Mouse (Mus musculus) kidney, postnatal 0 days (tissue): Measurements from ENCODE around the gene Kcnd1. TPM values are rescaled to one million over a fixed set of nuclear protein-coding genes. Genes with fewer than 3 reads are reported as not detected.
A peak's percentile ranks its signal among the peaks of the same experiment; 100 is the strongest.

Experiments used
- ATAC-seq: fragments of 200-750 bp; cut with Nextera tagmentation; replicated peaks from 2 replicates; pipeline ENCODE4 v1.8.0; 2017; ENCODE audit warnings: low read depth, moderate number of reproducible peaks, moderate TSS enrichment, moderate library complexity; ENCODE audit not compliant: low FRiP score
- DNase-seq: peaks from one replicate; pipeline ENCODE4 v3.0.0-alpha.2; 2016; ENCODE audit warnings: low spot score
- H3K27ac ChIP-seq: fragments of 300-500 bp; sonication (generic); 2 replicates; pipeline ENCODE4 v1.5.1; 2014; ENCODE audit warnings: mild to moderate bottlenecking
- H3K27me3 ChIP-seq: fragments of 300-500 bp; sonication (generic); 2 replicates; pipeline ENCODE4 v1.6.1; 2014; ENCODE audit warnings: low read length, mixed read lengths; ENCODE audit not compliant: insufficient read depth
- H3K36me3 ChIP-seq: fragments of 300-500 bp; sonication (generic); 2 replicates; pipeline ENCODE4 v1.6.1; 2014; ENCODE audit warnings: low read length, mixed read lengths; ENCODE audit not compliant: insufficient read depth
- H3K4me1 ChIP-seq: fragments of 300-500 bp; sonication (generic); replicated peaks from 2 replicates; pipeline ENCODE4 v1.6.1; 2014; ENCODE audit warnings: antibody characterized with exemption, low read length, mixed read lengths; ENCODE audit not compliant: insufficient read depth
- H3K4me2 ChIP-seq: fragments of 300-500 bp; sonication (generic); 2 replicates; pipeline ENCODE4 v1.6.1; 2014; ENCODE audit warnings: mild to moderate bottlenecking, low read length, moderate library complexity, mixed read lengths
- H3K4me3 ChIP-seq: fragments of 300-500 bp; sonication (generic); replicated peaks from 2 replicates; pipeline ENCODE4 v1.5.1; 2014; ENCODE audit warnings: low read depth, low read length
- H3K9ac ChIP-seq: fragments of 300-500 bp; sonication (generic); 2 replicates; pipeline ENCODE4 v1.6.1; 2014; ENCODE audit warnings: low read depth, low read length
- H3K9me3 ChIP-seq: fragments of 300-500 bp; sonication (generic); replicated peaks from 2 replicates; pipeline ENCODE4 v1.6.1; 2016; ENCODE audit warnings: low read length, inconsistent platforms, mixed read lengths
- CTCF ChIP-seq: IDR thresholded peaks from 2 replicates; pipeline ENCODE4 v1.5.1; 2016; ENCODE audit warnings: antibody characterized with exemption, low read depth, mild to moderate bottlenecking, moderate library complexity
- WGBS: fragments of 180-500 bp; shearing (Covaris S2); extraction: QIAGEN DNeasy Blood & Tissue Kit; methylation state at CpG from one replicate; pipeline ENCODE4 v1.1.7; 2014; 5-methylcytosine and 5-hydroxymethylcytosine counted together
- polyA plus RNA-seq: library from polyadenylated mRNA; unstranded; fragments of >200 nt; fragmentation: Nextera tagmentation; extraction: Ambion mirVana; gene quantifications from 2 replicates; pipeline ENCODE4 v1.2.1, GENCODE M21; 2015

Gene Kcnd1
- polyA plus RNA-seq, 1 experiment from 2014 or later, result 0.83 TPM

GRCm38 (mm10) chrX:7854578-7854977, 32.5 kb downstream of the Kcnd1 start:
- WGBS, result 47% methylated on average over 2 of the region's 2 CpGs
- TF ChIP-seq CTCF, result peak; percentile 59
- H3K4me1 ChIP-seq, result no peaks in the 10 kb centered on the region
- H3K9ac ChIP-seq, result no peak overlapping the region
- no peaks in the 10 kb centered on the region for H3K27me3 ChIP-seq
- ATAC-seq, result no peak
- H3K4me2 ChIP-seq, result no peak overlapping the region
- H3K27ac ChIP-seq, result no peak overlapping the region
- no peaks in the 10 kb centered on the region for H3K9me3 ChIP-seq
- H3K4me3 ChIP-seq, result no peak overlapping the region
- H3K36me3 ChIP-seq, result no peaks in the 10 kb centered on the region
- DNase-seq, result peak; percentile 28

- Histone ChIP-seq H3K4me3 (no peak overlapping the region), H3K4me1 (no peaks in the 10 kb centered on the region), H3K27me3 (no peaks in the 10 kb centered on the region), H3K27ac (no peak overlapping the region), H3K36me3 (no peaks in the 10 kb centered on the region), H3K9me3 (no peaks in the 10 kb centered on the region), H3K9ac (no peak overlapping the region), H3K4me2 (no peak overlapping the region)
- TF ChIP-seq CTCF, result no peak
- no peak for ATAC-seq
- WGBS, result 80% methylated on average over 3 of the region's 3 CpGs
- no peak for DNase-seq
Measured at GRCm38 (mm10) chrX:7859191-7859753, 37.2 kb downstream of the Kcnd1 start.

- TF ChIP-seq CTCF, result no peak
- no peak overlapping the region for H3K4me3 ChIP-seq
- WGBS, result 81% methylated on average over 1 of the region's 1 CpGs
- H3K9me3 ChIP-seq, result no peaks in the 10 kb centered on the region
- H3K36me3 ChIP-seq, result no peaks in the 10 kb centered on the region
- no peak overlapping the region for H3K27ac ChIP-seq
- no peak overlapping the region for H3K9ac ChIP-seq
- no peak overlapping the region for H3K4me2 ChIP-seq
- DNase-seq (no peak), ATAC-seq (no peak)
- no peaks in the 10 kb centered on the region for H3K27me3 ChIP-seq
- H3K4me1 ChIP-seq, result no peaks in the 10 kb centered on the region
Measured at GRCm38 (mm10) chrX:7863181-7863580, 41.1 kb downstream of the Kcnd1 start.

- Histone ChIP-seq H3K4me3 (no peak overlapping the region), H3K4me2 (no peak overlapping the region), H3K9ac (no peak overlapping the region), H3K36me3 (no peaks in the 10 kb centered on the region), H3K4me1 (no peaks in the 10 kb centered on the region), H3K27me3 (no peaks in the 10 kb centered on the region), H3K27ac (no peak overlapping the region), H3K9me3 (no peaks in the 10 kb centered on the region)
- TF ChIP-seq CTCF, result no peak
- DNase-seq (no peak), ATAC-seq (no peak)
- 83% methylated on average over 3 of the region's 3 CpGs for WGBS
Measured at GRCm38 (mm10) chrX:7864551-7864950, 42.5 kb downstream of the Kcnd1 start.

- WGBS, result 69% methylated on average over 2 of the region's 2 CpGs
- Histone ChIP-seq H3K4me1 (no peaks in the 10 kb centered on the region), H3K9me3 (no peaks in the 10 kb centered on the region), H3K4me2 (no peak overlapping the region), H3K4me3 (no peak overlapping the region), H3K27me3 (no peaks in the 10 kb centered on the region), H3K36me3 (no peaks in the 10 kb centered on the region), H3K9ac (no peak overlapping the region), H3K27ac (no peak overlapping the region)
- DNase-seq (no peak), ATAC-seq (no peak)
- no peak for TF ChIP-seq CTCF
Measured at GRCm38 (mm10) chrX:7865343-7865742, 43.3 kb downstream of the Kcnd1 start.

- H3K27ac ChIP-seq, result no peak overlapping the region
- DNase-seq (no peak), ATAC-seq (no peak)
- no peaks in the 10 kb centered on the region for H3K4me1 ChIP-seq
- no peaks in the 10 kb centered on the region for H3K36me3 ChIP-seq
- H3K4me3 ChIP-seq, result no peak overlapping the region
- no peaks in the 10 kb centered on the region for H3K27me3 ChIP-seq
- WGBS, result 71% methylated on average over 2 of the region's 2 CpGs
- H3K4me2 ChIP-seq, result no peak overlapping the region
- H3K9me3 ChIP-seq, result no peaks in the 10 kb centered on the region
- TF ChIP-seq CTCF, result no peak
- no peak overlapping the region for H3K9ac ChIP-seq
Measured at GRCm38 (mm10) chrX:7865786-7866185, 43.7 kb downstream of the Kcnd1 start.

- H3K27ac ChIP-seq, result no peak overlapping the region
- no peak overlapping the region for H3K9ac ChIP-seq
- TF ChIP-seq CTCF, result no peak
- DNase-seq (no peak), ATAC-seq (no peak)
- H3K36me3 ChIP-seq, result no peaks in the 10 kb centered on the region
- no peaks in the 10 kb centered on the region for H3K27me3 ChIP-seq
- H3K4me1 ChIP-seq, result no peaks in the 10 kb centered on the region
- H3K4me3 ChIP-seq, result no peak overlapping the region
- H3K4me2 ChIP-seq, result no peak overlapping the region
- WGBS, result 89% methylated on average over 1 of the region's 1 CpGs
- no peaks in the 10 kb centered on the region for H3K9me3 ChIP-seq
Measured at GRCm38 (mm10) chrX:7867141-7867540, 45.1 kb downstream of the Kcnd1 start.
